Mouse (Mus musculus) urinary bladder, postnatal 0 days (tissue): Measurements from ENCODE around the gene Msrb3. TPM values are rescaled to one million over a fixed set of nuclear protein-coding genes. Genes with fewer than 3 reads are reported as not detected.

Experiments used
- polyA plus RNA-seq: library from polyadenylated mRNA; unstranded; fragments of >200 nt; fragmentation: Nextera tagmentation; extraction: Ambion mirVana; gene quantifications from 2 replicates; pipeline ENCODE4 v1.2.1, GENCODE M21; 2015

Msrb3 gene
- polyA plus RNA-seq = 64.5 and 90.5 TPM in 2 replicates

GRCm38 (mm10) chr10:120898785-120899762 is at the start of gene Msrb3:
Gene Msrb3, minus strand, starts transcription at chr10:120899101.

Other genes with a start within 250 kb of the Msrb3 start
- gene Lemd3, start 80.2 kb upstream of the Msrb3 start, polyA plus RNA-seq = 1.3 and 1.8 TPM in 2 replicates
- gene Wif1, start 134.9 kb upstream of the Msrb3 start, polyA plus RNA-seq = 0.35 and 0.40 TPM in 2 replicates